Mouse (Mus musculus): ENCODE measurements at regions not wholly inside any gene's neighbourhood (a gene's known extent, or its start where the extent isn't known, plus 50 kb on each side); places are given as distances from the start of the nearest gene placed in this dataset.
"Not testable (repeated sequence)": the region's sequence is repeated elsewhere in the genome, so short reads cannot be mapped to it uniquely, and the experiment has no call there.

GRCm38 (mm10) chr5:100274674-100275073 lies 115.1 kb upstream of the Tmem150c start:
- Histone ChIP-seq H3K27ac (replicated peaks; ENCODE audit: low read depth, low read length) (no peak overlapping the region), H3K27me3 (ENCODE audit: control insufficient read depth, insufficient read depth, low read length) (no peaks in the 10 kb centered on the region), H3K4me3 (ENCODE audit: low read depth, low read length) (no peak overlapping the region), H3K36me3 (replicated peaks; ENCODE audit: control insufficient read depth, insufficient read depth, low read depth, low read length) (no peaks in the 10 kb centered on the region), H3K9me3 (replicated peaks; ENCODE audit: control insufficient read depth, low read length) (no peaks in the 10 kb centered on the region), H3K4me1 (ENCODE audit: control insufficient read depth, insufficient read depth, low read length) (no peaks in the 10 kb centered on the region), H3K4me2 (ENCODE audit: low read depth, low read length) (no peak overlapping the region), H3K9ac (replicated peaks; ENCODE audit: low read length) (no peak overlapping the region)
- DNase-seq (ENCODE audit: low spot score) (peak; percentile 20), ATAC-seq (replicated peaks; ENCODE audit: insufficient number of reproducible peaks, low FRiP score, low TSS enrichment, low read depth) (no peak)
- WGBS = 67% methylated on average over 4 of the region's 4 CpGs

GRCm38 (mm10) chr5:100271975-100272374 lies 112.4 kb upstream of the Tmem150c start:
- 84% methylated on average over 9 of the region's 9 CpGs for WGBS
- H3K4me3 ChIP-seq (ENCODE audit: low read depth, low read length); H3K4me1 ChIP-seq (ENCODE audit: control insufficient read depth, insufficient read depth, low read length); H3K9me3 ChIP-seq (replicated peaks; ENCODE audit: control insufficient read depth, low read length); H3K9ac ChIP-seq (replicated peaks; ENCODE audit: low read length); H3K36me3 ChIP-seq (replicated peaks; ENCODE audit: control insufficient read depth, insufficient read depth, low read depth, low read length); H3K4me2 ChIP-seq (ENCODE audit: low read depth, low read length); DNase-seq (ENCODE audit: low spot score); H3K27ac ChIP-seq (replicated peaks; ENCODE audit: low read depth, low read length); ATAC-seq (replicated peaks; ENCODE audit: insufficient number of reproducible peaks, low FRiP score, low TSS enrichment, low read depth); H3K27me3 ChIP-seq (ENCODE audit: control insufficient read depth, insufficient read depth, low read length): not testable (repeated sequence)

GRCm38 (mm10) chr5:100270841-100271686 lies 111.5 kb upstream of the Tmem150c start:
- Histone ChIP-seq H3K9ac (replicated peaks; ENCODE audit: low read length) (no peak overlapping the region), H3K27me3 (ENCODE audit: control insufficient read depth, insufficient read depth, low read length) (no peaks in the 10 kb centered on the region), H3K36me3 (replicated peaks; ENCODE audit: control insufficient read depth, insufficient read depth, low read depth, low read length) (no peaks in the 10 kb centered on the region), H3K27ac (replicated peaks; ENCODE audit: low read depth, low read length) (no peak overlapping the region), H3K9me3 (replicated peaks; ENCODE audit: control insufficient read depth, low read length) (no peaks in the 10 kb centered on the region), H3K4me1 (ENCODE audit: control insufficient read depth, insufficient read depth, low read length) (no peaks in the 10 kb centered on the region), H3K4me2 (ENCODE audit: low read depth, low read length) (no peak overlapping the region), H3K4me3 (ENCODE audit: low read depth, low read length) (no peak overlapping the region)
- ATAC-seq (replicated peaks; ENCODE audit: insufficient number of reproducible peaks, low FRiP score, low TSS enrichment, low read depth) (no peak), DNase-seq (ENCODE audit: low spot score) (no peak)
- whole genome bisulfite sequencing = 61% methylated on average over 12 of the region's 12 CpGs

- H3K9ac ChIP-seq (replicated peaks; ENCODE audit: low read length) = no peak overlapping the region
- WGBS = 54% methylated on average over 8 of the region's 8 CpGs
Measured at GRCm38 (mm10) chr5:100268111-100268878, 108.7 kb upstream of the Tmem150c start.

DNA sequence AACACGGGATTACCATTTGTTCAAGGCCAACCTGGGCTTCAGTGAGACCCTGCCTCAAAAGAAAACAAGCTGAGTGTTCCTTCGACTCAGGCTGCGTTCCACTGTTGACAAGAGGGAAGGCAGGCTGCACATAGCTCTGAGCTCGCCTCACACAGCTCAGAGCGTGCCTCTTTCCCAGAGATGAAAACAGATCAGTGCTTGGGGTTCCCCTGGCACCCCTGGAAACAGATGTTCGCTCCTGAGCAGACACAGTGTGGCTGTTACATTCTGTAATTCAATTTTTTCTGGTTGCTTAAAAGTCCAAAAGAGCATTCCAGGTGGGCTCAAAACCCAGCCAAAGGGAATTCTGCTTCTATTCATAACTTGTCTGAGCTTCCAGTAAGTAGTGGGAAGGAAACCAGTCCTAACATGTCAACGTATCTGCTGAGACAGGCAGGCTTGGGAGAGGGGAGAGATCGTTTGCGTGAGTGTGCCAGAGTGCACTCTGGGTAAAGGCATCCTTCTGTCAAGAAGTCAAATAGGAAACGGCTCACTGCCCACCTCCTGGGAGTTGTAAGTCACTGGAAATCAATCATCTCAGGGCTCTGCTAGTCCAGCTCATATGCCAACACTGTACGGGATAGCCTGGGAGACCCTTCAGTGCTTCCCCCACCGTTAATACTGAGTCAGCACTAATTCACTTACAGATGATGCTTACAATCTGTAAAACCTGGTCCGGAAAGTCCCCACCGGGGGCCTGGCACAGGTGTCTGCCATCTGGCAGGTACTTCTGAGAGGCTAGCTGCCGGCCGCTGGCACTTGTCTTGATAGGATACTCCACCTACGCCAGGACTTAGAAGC lies 107.3 kb upstream of the Tmem150c start:
- H3K9ac ChIP-seq (replicated peaks; ENCODE audit: low read length) = no peak overlapping the region
- ATAC-seq (replicated peaks; ENCODE audit: insufficient number of reproducible peaks, low FRiP score, low TSS enrichment, low read depth) (peak; percentile 65; the same call in 1 of the 2 replicates), DNase-seq (ENCODE audit: low spot score) (peak; percentile 26)
- H3K27me3 ChIP-seq (ENCODE audit: control insufficient read depth, insufficient read depth, low read length) = no peaks in the 10 kb centered on the region
- WGBS = 65% methylated on average over 17 of the region's 17 CpGs
- no peak overlapping the region for H3K4me3 ChIP-seq (ENCODE audit: low read depth, low read length)
- no peak overlapping the region for H3K27ac ChIP-seq (replicated peaks; ENCODE audit: low read depth, low read length)
- H3K4me2 ChIP-seq (ENCODE audit: low read depth, low read length) = no peak overlapping the region
- no peaks in the 10 kb centered on the region for H3K9me3 ChIP-seq (replicated peaks; ENCODE audit: control insufficient read depth, low read length)
- H3K36me3 ChIP-seq (replicated peaks; ENCODE audit: control insufficient read depth, insufficient read depth, low read depth, low read length) = no peaks in the 10 kb centered on the region
- H3K4me1 ChIP-seq (ENCODE audit: control insufficient read depth, insufficient read depth, low read length) = no peaks in the 10 kb centered on the region

More at GRCm38 (mm10) chr5:100268111-100268878, 108.7 kb upstream of the Tmem150c start:
- Histone ChIP-seq H3K36me3 (replicated peaks; ENCODE audit: control insufficient read depth, insufficient read depth, low read depth, low read length) (no peaks in the 10 kb centered on the region), H3K27ac (replicated peaks; ENCODE audit: low read depth, low read length) (no peak overlapping the region), H3K9me3 (replicated peaks; ENCODE audit: control insufficient read depth, low read length) (no peaks in the 10 kb centered on the region), H3K4me2 (ENCODE audit: low read depth, low read length) (no peak overlapping the region), H3K27me3 (ENCODE audit: control insufficient read depth, insufficient read depth, low read length) (no peaks in the 10 kb centered on the region), H3K4me3 (ENCODE audit: low read depth, low read length) (no peak overlapping the region), H3K4me1 (ENCODE audit: control insufficient read depth, insufficient read depth, low read length) (no peaks in the 10 kb centered on the region)
- ATAC-seq (replicated peaks; ENCODE audit: insufficient number of reproducible peaks, low FRiP score, low TSS enrichment, low read depth) (0 out of 2 replicates have a peak, but pooled peaks have one; percentile 39), DNase-seq (ENCODE audit: low spot score) (peak; percentile 10)

DNA sequence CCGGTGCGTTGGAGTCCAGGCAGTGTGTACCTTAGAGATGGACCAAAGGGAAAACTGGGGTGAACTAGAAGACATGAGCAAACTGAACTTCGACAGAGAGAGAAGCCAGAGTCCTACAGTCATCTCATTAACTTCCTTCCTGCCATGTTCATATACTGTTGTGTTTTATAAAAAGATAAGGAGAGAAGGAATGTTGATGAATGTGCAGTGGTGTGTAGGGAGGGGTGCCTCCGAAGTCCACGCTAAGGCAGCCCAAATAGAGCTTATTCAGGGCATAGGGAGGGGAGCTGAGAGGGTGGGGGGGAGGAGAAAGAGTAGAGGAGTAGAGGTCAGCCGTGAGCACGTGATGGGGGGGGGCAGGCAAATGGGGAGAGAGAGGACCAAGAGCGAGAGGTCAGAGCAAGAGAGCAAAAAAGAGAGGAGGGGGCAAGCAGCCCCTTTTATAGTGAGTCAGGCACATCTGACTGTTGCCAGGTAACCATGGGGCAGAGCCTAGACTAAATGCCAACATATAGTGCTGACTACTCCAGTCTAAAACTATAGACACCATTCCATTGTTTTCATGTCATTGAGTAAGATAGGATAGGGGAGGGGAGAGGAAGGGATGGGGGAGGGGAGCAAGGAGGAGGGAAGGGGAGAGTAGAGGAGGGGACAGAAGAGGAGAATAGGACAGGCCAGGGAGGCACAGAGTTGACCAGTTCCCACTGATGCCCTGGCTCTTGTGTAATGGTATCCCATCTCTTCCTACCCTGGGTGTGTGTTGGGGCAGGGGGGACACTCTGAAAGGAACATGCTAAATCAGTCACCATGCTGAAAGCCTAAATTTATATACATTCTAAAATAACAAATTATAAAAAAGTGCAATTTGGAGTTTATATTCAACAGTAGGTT lies 100.4 kb upstream of the Tmem150c start:
- H3K4me1 ChIP-seq (ENCODE audit: control insufficient read depth, insufficient read depth, low read length) = no peaks in the 10 kb centered on the region
- H3K27me3 ChIP-seq (ENCODE audit: control insufficient read depth, insufficient read depth, low read length) = no peaks in the 10 kb centered on the region
- H3K9me3 ChIP-seq (replicated peaks; ENCODE audit: control insufficient read depth, low read length) = no peaks in the 10 kb centered on the region
- no peak overlapping the region for H3K27ac ChIP-seq (replicated peaks; ENCODE audit: low read depth, low read length)
- 74% methylated on average over 8 of the region's 8 CpGs for WGBS
- ATAC-seq (replicated peaks; ENCODE audit: insufficient number of reproducible peaks, low FRiP score, low TSS enrichment, low read depth) (no peak), DNase-seq (ENCODE audit: low spot score) (no peak)
- H3K36me3 ChIP-seq (replicated peaks; ENCODE audit: control insufficient read depth, insufficient read depth, low read depth, low read length) = no peaks in the 10 kb centered on the region
- no peak overlapping the region for H3K4me3 ChIP-seq (ENCODE audit: low read depth, low read length)
- H3K4me2 ChIP-seq (ENCODE audit: low read depth, low read length) = no peak overlapping the region
- no peak overlapping the region for H3K9ac ChIP-seq (replicated peaks; ENCODE audit: low read length)

DNA sequence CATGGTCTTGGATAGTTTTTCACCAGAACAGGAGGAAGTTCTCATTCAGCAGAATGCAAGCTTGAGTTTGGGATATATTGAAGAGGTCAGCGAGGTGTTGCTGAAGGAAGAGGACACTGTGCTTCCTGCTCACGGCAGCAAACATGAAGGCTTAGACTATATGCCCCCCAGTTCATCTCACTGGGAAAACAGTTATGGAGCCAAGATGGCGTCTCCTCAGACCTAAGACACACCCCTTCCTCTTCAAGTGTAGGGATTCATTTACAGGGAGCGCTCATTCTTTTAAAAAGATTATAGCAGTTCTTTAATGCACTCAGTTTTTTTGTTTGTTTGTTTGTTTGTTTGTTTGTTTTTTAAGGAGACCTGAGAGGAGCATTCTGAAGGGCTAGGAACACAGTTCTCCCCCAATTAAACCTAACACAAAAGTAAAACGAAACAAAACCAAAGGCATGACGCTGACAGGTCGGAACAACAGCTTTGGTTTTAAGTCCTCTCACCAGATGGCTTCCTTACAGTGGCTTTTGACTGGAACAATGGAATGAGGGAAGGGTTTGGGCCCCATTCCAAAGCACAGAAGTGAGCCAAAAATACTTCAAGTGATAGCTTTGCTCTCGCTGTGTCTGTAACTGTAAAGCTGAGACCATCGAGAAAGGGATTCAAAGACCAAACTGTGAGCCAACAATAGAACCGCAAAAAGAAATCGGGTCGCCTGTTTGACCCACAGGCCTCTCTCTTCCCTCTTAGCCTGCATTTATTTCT lies 99.5 kb upstream of the Tmem150c start:
- 88% methylated on average over 12 of the region's 12 CpGs for WGBS
- ATAC-seq (replicated peaks; ENCODE audit: insufficient number of reproducible peaks, low FRiP score, low TSS enrichment, low read depth) (no peak), DNase-seq (ENCODE audit: low spot score) (no peak)
- no peak overlapping the region for H3K9ac ChIP-seq (replicated peaks; ENCODE audit: low read length)
- no peak overlapping the region for H3K4me2 ChIP-seq (ENCODE audit: low read depth, low read length)
- H3K4me3 ChIP-seq (ENCODE audit: low read depth, low read length) = no peak overlapping the region
- no peaks in the 10 kb centered on the region for H3K36me3 ChIP-seq (replicated peaks; ENCODE audit: control insufficient read depth, insufficient read depth, low read depth, low read length)
- no peaks in the 10 kb centered on the region for H3K27me3 ChIP-seq (ENCODE audit: control insufficient read depth, insufficient read depth, low read length)
- no peak overlapping the region for H3K27ac ChIP-seq (replicated peaks; ENCODE audit: low read depth, low read length)
- no peaks in the 10 kb centered on the region for H3K9me3 ChIP-seq (replicated peaks; ENCODE audit: control insufficient read depth, low read length)
- no peaks in the 10 kb centered on the region for H3K4me1 ChIP-seq (ENCODE audit: control insufficient read depth, insufficient read depth, low read length)

All from embryonic facial prominence, embryonic 11.5 days (tissue).